Comparison of ENCODE assay signal across 10 mouse cellular contexts in the genomic region with DNA sequence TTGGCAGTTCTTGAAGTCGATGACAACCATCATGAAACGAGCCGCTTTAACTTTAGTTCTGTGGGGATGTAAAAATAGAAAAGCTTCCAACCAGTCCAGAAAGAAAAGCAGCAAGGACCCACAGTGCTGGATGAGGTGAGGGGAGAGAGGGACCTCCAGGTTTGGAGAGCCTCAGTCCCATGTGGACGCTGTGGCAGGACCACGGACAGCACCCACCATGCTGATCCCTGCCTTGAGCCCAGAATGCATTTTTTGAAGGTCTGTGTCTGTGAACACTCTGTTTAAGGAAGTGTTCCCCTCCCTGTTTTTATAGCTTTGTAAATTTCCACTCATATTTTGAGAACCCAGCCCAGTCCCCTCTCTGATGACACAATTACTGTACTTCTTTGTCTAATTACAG. TPM values are rescaled to one million over a fixed set of nuclear protein-coding genes. Genes with fewer than 3 reads are reported as not detected.
DNase-seq lines count a peak whose midpoint lies in the region; ATAC-seq and TF ChIP-seq lines count a peak whose summit lies in the region.
"Had no signal": no experiment of that assay in that cellular context is flagged by ENCODE, and none has a peak within 500 bp of the region (broad histone marks: within the 10 kb centered on the region; RNA-seq: fewer than 3 reads in every experiment).

No protein-coding gene starts in this region.

- H3K4me3 ChIP-seq in kidney, postnatal 0 days (replicated peaks; ENCODE audit: low read depth, low read length), result no peak overlapping the region
- no peak overlapping the region for H3K4me3 ChIP-seq in kidney, embryonic 16.5 days (ENCODE audit: low read length)
- no peak overlapping the region for H3K4me3 ChIP-seq in forebrain, embryonic 14.5 days (ENCODE audit: low read depth, low read length)
- H3K4me3 ChIP-seq: liver, embryonic 13.5 days had no signal

- no peaks in the 10 kb centered on the region for H3K9me3 ChIP-seq in kidney, postnatal 0 days (replicated peaks; ENCODE audit: low read length)
- H3K9me3 ChIP-seq in kidney, embryonic 16.5 days (ENCODE audit: low read length), result no peaks in the 10 kb centered on the region
- H3K9me3 ChIP-seq in forebrain, embryonic 14.5 days (replicated peaks; ENCODE audit: control insufficient read depth, low read length), result no peaks in the 10 kb centered on the region
- H3K9me3 ChIP-seq: liver, embryonic 13.5 days had no signal

- 49% methylated on average over 5 of the region's 5 CpGs for WGBS in kidney, postnatal 0 days
- WGBS in kidney, embryonic 16.5 days, result 52% methylated on average over 5 of the region's 5 CpGs
- WGBS in forebrain, embryonic 14.5 days, result 63% methylated on average over 5 of the region's 5 CpGs

- H3K27ac ChIP-seq in kidney, postnatal 0 days, result no peak overlapping the region
- no peak overlapping the region for H3K27ac ChIP-seq in kidney, embryonic 16.5 days (ENCODE audit: low read length)
- 0 out of 2 replicates have a peak overlapping the region, but pooled peaks have one; percentile 21 for H3K27ac ChIP-seq in forebrain, embryonic 14.5 days (ENCODE audit: low read depth, low read length)
- H3K27ac ChIP-seq: liver, embryonic 13.5 days had no signal

- no peak for TF ChIP-seq CTCF in kidney, postnatal 0 days (IDR thresholded peaks at IDR 0.05; ENCODE audit: low read depth)

- ATAC-seq in kidney, postnatal 0 days (replicated peaks; ENCODE audit: low FRiP score, low read depth), result no peak
- no peak for ATAC-seq in kidney, embryonic 16.5 days (ENCODE audit: low FRiP score, low TSS enrichment)
- ATAC-seq in forebrain, embryonic 14.5 days, result no peak
- ATAC-seq: inflammation-experienced regulatory T-cells, adult 6 months had no signal

- no peaks in the 10 kb centered on the region for H3K4me1 ChIP-seq in kidney, postnatal 0 days (replicated peaks; ENCODE audit: insufficient read depth, low read length)
- H3K4me1 ChIP-seq in kidney, embryonic 16.5 days (ENCODE audit: insufficient read depth, low read length), result no peaks in the 10 kb centered on the region
- peaks cover 28% of the 10 kb centered on the region for H3K4me1 ChIP-seq in forebrain, embryonic 14.5 days (ENCODE audit: control insufficient read depth, insufficient read depth, low read length)
- H3K4me1 ChIP-seq: liver, embryonic 13.5 days had no signal

- H3K27me3 ChIP-seq in kidney, postnatal 0 days (ENCODE audit: insufficient read depth, low read length), result no peaks in the 10 kb centered on the region
- no peaks in the 10 kb centered on the region for H3K27me3 ChIP-seq in kidney, embryonic 16.5 days (ENCODE audit: insufficient read depth, low read length)
- H3K27me3 ChIP-seq in forebrain, embryonic 14.5 days (replicated peaks; ENCODE audit: control insufficient read depth, insufficient read depth, low read length), result no peaks in the 10 kb centered on the region
- H3K27me3 ChIP-seq: liver, embryonic 13.5 days had no signal

- no peaks in the 10 kb centered on the region for H3K36me3 ChIP-seq in kidney, postnatal 0 days (ENCODE audit: insufficient read depth, low read length)
- H3K36me3 ChIP-seq in kidney, embryonic 16.5 days (ENCODE audit: insufficient read depth, low read length), result no peaks in the 10 kb centered on the region
- peaks cover 12% of the 10 kb centered on the region; the same call in 1 of the 2 replicates for H3K36me3 ChIP-seq in forebrain, embryonic 14.5 days (ENCODE audit: control insufficient read depth, insufficient read depth, low read length)
- H3K36me3 ChIP-seq: liver, embryonic 13.5 days had no signal

- H3K9ac ChIP-seq in kidney, postnatal 0 days (ENCODE audit: low read depth, low read length), result no peak overlapping the region
- no peak overlapping the region for H3K9ac ChIP-seq in kidney, embryonic 16.5 days (replicated peaks; ENCODE audit: low read length)
- H3K9ac ChIP-seq in forebrain, embryonic 14.5 days (ENCODE audit: low read length), result no peak overlapping the region
- H3K9ac ChIP-seq: liver, embryonic 13.5 days had no signal

- H3K4me2 ChIP-seq in kidney, postnatal 0 days (ENCODE audit: low read length), result no peak overlapping the region
- no peak overlapping the region for H3K4me2 ChIP-seq in kidney, embryonic 16.5 days (replicated peaks; ENCODE audit: low read depth, low read length)
- H3K4me2 ChIP-seq in forebrain, embryonic 14.5 days (ENCODE audit: low read length), result no peak overlapping the region
- H3K4me2 ChIP-seq: liver, embryonic 13.5 days had no signal

- DNase-seq in kidney, postnatal 0 days (ENCODE audit: low spot score), result peak; percentile 72
- peak; percentile 56 for DNase-seq in 3T3-L1 (ENCODE audit: low read depth, low spot score)
- peak; percentile 29 for DNase-seq in ES-CJ7 (ENCODE audit: low read depth, low spot score)
- no peak for DNase-seq in forebrain, embryonic 14.5 days (ENCODE audit: low spot score)
- no peak for DNase-seq in natural killer cell, adult 2 months (ENCODE audit: low spot score in 2 of 2)
- DNase-seq in cerebellum, postnatal 36 days, result no peak
- DNase-seq in layer of hippocampus, adult 9-11 months, result no peak
- DNase-seq: liver, embryonic 13.5 days had no signal

RNA-seq across cellular contexts. Expression of a gene that starts 15.5 kb away (rescaled TPM):
- polyA plus RNA-seq in kidney, postnatal 0 days (2015; fragmentation: Nextera tagmentation; extraction: Ambion mirVana), result 2.6 and 2.8 TPM in 2 replicates
- 9.8 and 12.9 TPM in 2 replicates for polyA plus RNA-seq in kidney, embryonic 16.5 days (2015; fragmentation: Nextera tagmentation; extraction: Ambion mirVana)
- polyA plus RNA-seq in forebrain, embryonic 14.5 days (2014; fragmentation: Nextera tagmentation; extraction: Ambion mirVana), result 654 and 880 TPM in 2 replicates

Comparison
In these comparisons a context has a peak if more than half of its experiments do, and no peak if none do; other contexts are left out.
1. DNase-seq: peak in kidney, postnatal 0 days (single experiment), 3T3-L1 (single experiment) and ES-CJ7 (single experiment); none in forebrain, embryonic 14.5 days (single experiment), natural killer cell, adult 2 months (0 of 2), cerebellum, postnatal 36 days (0 of 2) and layer of hippocampus, adult 9-11 months (single experiment).
2. RNA of a gene that starts 15.5 kb away (polyA plus RNA-seq): 654 to 880 TPM in forebrain, embryonic 14.5 days; 9.8 to 12.9 TPM in kidney, embryonic 16.5 days and 2.6 to 2.8 TPM in kidney, postnatal 0 days; every median in the first group is over 10 times any median in the second.